Mouse (Mus musculus): ENCODE data around the gene Fam43b. TPM values are rescaled to one million over a fixed set of nuclear protein-coding genes. Genes with fewer than 3 reads are reported as not detected.
A peak's percentile ranks its signal among the peaks of the same experiment; 100 is the strongest.

The Fam43b gene
- polyA plus RNA-seq, 1 experiment, result not detected

- DNase-seq (ENCODE audit: low spot score), result no peak
Observed at GRCm38 (mm10) chr4:138395087-138395970, 999 bp downstream of the Fam43b start.

- no peak for DNase-seq (ENCODE audit: low spot score)
Observed at GRCm38 (mm10) chr4:138393703-138394102, 2.6 kb downstream of the Fam43b start.

- DNase-seq (ENCODE audit: low spot score), result no peak
Observed at GRCm38 (mm10) chr4:138383789-138384188, 12.5 kb downstream of the Fam43b start.

GRCm38 (mm10) chr4:138382462-138382861, 13.9 kb downstream of the Fam43b start:
- no peak for DNase-seq (ENCODE audit: low spot score)

GRCm38 (mm10) chr4:138380132-138380689, 16.1 kb downstream of the Fam43b start:
- no peak for DNase-seq (ENCODE audit: low spot score)

DNA sequence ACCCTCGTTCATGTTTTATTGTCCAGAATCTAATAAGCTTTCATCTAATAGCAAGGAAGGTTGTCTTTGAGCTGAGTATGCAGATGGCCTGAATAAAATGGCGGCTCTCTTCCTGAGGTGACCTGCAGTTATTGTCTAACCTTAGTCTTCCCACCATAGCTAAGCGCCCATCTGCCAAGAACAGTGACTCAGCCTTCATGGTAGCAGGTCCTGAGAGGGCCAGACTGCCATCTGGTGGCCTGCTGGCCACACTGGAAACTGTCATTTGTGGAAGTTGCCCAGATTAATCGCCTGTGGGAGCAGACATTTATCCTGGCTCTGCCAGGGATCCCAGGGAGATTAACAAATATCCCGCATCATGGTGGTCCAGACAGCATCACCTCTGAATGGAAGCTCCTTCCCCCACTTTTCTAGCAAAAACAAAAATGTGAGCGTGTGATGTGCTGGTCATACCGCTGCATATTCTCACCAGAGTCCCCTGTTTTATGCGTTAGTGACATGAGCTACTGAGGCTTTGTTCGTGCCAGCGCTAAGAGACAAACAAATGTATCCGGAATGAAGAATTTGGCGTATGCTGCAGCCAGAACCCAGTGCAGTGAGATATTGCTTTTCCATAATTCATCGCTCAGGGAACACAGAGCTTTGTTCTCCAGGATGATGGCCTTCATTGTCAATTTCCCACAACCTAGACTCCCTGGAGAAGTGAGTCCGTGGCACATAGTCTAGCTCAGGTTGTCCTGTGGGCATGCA, 17.1 kb downstream of the Fam43b start:
- DNase-seq (ENCODE audit: low spot score), result no peak

DNA sequence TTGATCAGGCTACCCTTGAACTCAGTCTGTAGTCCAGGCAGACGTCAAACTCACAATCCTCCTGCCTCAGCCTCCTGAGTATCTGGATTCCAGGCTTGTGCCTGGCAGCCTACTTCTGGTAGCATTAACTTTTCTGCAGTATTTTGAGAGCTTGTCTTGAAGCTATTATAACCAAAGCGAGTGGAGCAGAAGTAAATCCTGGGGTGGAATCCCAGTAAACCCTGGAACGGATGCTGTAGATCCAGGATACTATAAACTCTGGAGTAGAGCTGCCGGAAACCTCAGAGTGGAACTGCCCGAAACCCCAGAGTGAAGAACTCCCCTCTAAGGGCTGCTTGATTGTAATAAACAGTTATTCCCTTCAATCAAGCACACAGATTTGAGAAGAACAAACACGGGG, 18.8 kb downstream of the Fam43b start:
- no peak for DNase-seq (ENCODE audit: low spot score)

- no peak for DNase-seq (ENCODE audit: low spot score)
Observed at GRCm38 (mm10) chr4:138375117-138375516, 21.2 kb downstream of the Fam43b start.

- no peak for DNase-seq (ENCODE audit: low spot score)
Observed at GRCm38 (mm10) chr4:138370996-138371516, 25.3 kb downstream of the Fam43b start.

DNA sequence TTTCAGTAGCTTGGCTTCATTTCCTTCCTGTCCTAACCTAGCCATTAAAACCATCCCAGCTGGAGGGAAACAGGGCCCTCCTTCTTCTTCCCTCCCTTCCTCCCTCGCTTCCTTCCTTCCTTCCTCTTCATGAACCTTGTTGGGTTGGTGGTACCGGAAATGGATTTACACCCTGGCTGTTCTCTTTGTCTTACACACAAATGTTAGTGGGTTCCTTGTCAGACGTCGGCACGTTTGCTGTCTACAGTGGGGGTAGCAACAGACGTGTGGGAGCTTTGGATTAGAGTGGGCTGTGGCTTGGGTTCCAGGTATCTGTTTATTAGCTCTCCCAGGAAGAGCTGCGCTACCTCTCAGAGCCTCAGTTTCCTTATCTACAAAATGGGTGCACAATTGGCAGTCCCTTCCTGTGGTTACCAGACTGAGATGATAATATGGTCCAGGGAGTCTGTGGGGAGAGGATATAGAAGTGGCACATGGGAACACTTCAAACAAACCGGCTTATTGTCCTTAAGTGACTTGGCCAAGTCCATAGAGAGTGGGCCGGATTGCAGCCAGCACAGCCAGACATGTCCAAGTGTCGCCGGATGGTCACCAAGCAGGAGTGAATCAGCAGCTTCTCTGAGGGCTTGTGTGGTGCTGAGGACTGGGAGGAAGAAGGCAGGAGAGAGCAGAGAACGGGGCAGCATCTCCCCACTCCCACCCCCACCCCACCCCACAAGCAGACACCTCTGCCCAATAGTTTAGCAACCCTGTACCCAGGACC, 27.6 kb downstream of the Fam43b start:
- DNase-seq (ENCODE audit: low spot score), result no peak

DNA sequence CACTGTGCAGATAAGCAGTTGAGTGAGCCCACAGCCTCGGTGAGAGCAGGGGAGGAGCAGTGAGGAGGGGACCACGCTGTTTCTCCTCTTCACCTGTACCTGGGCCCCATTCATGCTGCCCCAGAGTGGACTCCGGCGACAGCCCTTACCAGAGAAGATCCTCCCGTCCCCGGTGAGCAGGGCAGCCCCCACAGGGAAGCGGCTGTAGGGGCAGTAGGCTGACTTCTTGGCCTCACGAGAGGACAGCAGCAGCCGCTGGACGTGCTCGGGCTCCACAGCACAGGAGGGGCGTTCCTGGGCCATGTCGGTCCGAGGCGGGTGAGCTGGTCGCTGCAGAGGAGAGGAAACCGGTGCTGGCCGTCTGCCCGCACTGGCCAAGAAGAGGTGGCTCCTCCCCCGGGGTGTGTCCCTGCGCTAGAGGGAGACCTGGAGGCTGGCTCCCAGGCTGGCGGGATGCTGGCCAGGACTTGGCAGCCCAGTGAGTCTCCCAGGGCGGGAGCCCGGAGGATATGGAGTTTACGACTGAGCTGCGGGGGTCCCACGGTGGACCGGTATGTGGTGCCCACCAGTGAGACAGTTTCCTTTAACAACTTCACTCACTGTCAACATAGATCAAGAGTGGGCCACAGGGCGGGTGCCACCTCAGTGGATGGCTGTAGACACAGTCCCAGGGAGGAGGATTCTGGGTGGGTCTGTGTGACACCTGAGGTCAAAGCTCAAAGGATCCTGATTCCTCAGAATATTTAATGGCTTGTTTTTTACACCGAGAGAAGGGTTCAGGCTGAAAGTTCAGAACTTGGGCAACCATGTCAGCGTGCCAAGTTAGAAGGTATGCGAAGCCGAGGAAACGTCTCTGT, 28.5 kb downstream of the Fam43b start, which contains the start of gene Cda:
Gene Cda (minus strand): TSS at position 352 of the 857 bp plus-strand sequence.
- peak; percentile 54 for DNase-seq (ENCODE audit: low spot score)

- DNase-seq (ENCODE audit: low spot score), result no peak
Observed at GRCm38 (mm10) chr4:138366561-138366960, 29.8 kb downstream of the Fam43b start.

DNA sequence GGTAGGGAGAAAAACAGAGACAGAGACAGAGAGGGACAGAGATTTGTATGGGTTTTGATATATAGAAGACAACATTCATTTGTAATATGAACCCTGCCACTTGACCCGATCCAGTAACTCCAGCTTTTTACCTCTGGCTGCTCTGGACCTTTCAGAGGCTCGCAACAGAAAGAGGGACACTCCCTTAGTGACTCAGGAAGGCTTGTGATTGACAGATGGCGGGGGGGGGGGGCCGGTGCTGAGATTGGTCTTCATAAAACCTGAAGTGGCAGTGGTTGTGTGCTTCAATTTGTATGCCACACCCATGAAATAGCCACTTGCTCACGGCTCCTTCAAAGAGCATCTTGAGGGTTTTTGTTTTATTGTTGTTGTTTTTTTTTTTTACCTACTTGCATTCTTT, 32.8 kb downstream of the Fam43b start:
- DNase-seq (ENCODE audit: low spot score), result no peak

DNA sequence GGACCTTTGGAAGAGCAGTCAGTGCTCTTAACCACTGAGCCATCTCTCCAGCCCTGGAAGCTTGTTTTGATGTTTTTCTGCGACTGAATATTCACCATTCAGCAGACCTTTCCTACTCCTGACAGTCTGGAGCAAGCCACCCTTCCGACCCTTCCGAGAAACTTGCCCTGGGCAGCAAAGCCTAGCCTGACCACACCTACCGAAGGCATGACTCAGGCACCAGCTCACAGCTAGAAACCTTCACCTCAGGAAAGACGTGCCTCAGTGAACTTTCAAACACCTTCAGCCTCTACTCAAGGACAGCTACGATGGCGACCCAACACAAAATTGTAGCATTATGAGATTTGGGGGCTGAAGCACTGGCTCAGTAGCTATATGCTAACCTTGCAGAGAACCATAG, 33.4 kb downstream of the Fam43b start:
- DNase-seq (ENCODE audit: low spot score), result no peak

GRCm38 (mm10) chr4:138361370-138361821, 34.9 kb downstream of the Fam43b start:
- no peak for DNase-seq (ENCODE audit: low spot score)

DNA sequence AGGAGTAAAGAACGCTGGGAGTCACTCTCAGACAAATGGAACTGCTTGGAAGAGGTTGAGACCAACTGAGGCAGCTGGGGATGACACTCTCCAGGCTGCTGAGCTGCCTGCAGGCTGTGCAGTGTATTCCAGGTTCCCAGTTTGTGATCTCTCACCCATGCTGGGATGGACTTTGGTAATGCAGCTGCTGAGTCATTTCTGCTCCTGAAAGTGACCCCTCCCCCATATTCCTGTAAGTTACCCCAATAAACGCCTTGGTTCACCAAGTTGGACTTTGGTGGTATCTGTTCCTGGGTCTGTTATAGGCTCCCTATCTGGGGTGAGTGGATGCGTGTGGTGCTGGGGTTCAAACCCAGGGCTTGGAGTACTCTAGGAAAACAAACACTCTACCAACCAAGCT, 38.2 kb downstream of the Fam43b start:
- no peak for DNase-seq (ENCODE audit: low spot score)

DNA sequence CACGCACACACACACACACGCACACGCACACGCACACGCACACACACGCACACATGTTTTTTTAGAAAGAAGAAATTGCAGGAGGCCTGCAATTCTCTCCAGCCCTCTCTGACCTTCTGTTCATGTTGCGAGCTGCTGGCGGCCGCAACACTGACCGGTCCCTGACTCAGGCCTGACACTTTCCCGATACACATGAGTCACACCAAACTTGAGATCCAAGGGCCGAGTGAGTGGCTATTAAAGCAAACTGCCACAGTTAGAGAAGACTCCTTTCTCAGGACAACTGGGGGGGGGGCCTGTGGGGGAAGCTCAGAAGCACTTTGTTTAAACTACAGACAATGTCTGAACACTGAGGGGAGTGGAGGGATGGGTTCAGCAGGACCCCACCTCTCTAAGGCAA, 39.8 kb downstream of the Fam43b start:
- no peak for DNase-seq (ENCODE audit: low spot score)

DNA sequence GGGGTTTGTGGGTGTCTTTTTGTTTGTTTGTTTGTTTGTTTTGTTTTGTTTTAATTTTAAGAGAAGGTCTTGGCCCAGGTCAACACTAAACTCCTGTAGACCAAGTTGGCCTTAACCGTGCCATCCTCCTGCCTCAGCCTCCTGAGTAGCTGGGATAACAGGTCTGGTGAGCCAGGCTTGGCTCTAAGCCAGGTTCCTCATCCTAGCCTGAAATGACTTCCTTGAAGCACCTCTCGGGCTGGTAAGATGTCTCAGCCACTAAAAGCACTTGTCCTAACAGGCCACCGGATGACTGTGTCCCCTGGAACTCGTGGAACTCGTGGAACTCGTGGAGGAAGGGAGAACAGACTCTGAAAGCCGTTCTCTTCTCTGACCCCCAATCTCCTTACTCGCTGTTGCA, 40.2 kb downstream of the Fam43b start:
- peak; percentile 35 for DNase-seq (ENCODE audit: low spot score)

GRCm38 (mm10) chr4:138355496-138355895, 40.8 kb downstream of the Fam43b start:
- no peak for DNase-seq (ENCODE audit: low spot score)

GRCm38 (mm10) chr4:138353438-138354171, 42.7 kb downstream of the Fam43b start:
- DNase-seq (ENCODE audit: low spot score), result no peak

Measured in urinary bladder, adult 2 months (tissue).